Mouse (Mus musculus): ENCODE results near the gene Gm11555.

GRCm38 (mm10) chr11:99620335-99620734, 29.7 kb downstream of the Gm11555 start, which contains the start of gene Gm11562:
- TF ChIP-seq TBP (IDR thresholded peaks at IDR 0.05; ENCODE audit: low read depth, low read length) (no peak), E2F4 (IDR thresholded peaks at IDR 0.05; ENCODE audit: borderline replicate concordance, low read depth, low read length) (no peak), POLR2A (IDR thresholded peaks at IDR 0.05; ENCODE audit: control insufficient read depth in 1 of 2, insufficient read depth in 1 of 2, low read depth in 1 of 2, low read length in 2 of 2, poor library complexity in 1 of 2) (no peak), CTCF (IDR thresholded peaks at IDR 0.05 in 2 of 3, conservative IDR thresholded peaks at IDR 0.05 in 1 of 3; ENCODE audit: control insufficient read depth in 1 of 3, insufficient read depth in 1 of 3, low read depth in 2 of 3, low read length in 3 of 3, poor library complexity in 1 of 3, severe bottlenecking in 1 of 3) (no peak), USF1 (IDR thresholded peaks at IDR 0.05; ENCODE audit: low read depth, low read length) (no peak), CHD1 (IDR thresholded peaks at IDR 0.05; ENCODE audit: low read depth, low read length) (no peak), CHD2 (IDR thresholded peaks at IDR 0.05; ENCODE audit: low read length) (no peak), EP300 (IDR thresholded peaks at IDR 0.05; ENCODE audit: low read depth in 1 of 2, low read length in 2 of 2) (no peak), ZKSCAN1 (IDR thresholded peaks at IDR 0.05; ENCODE audit: low read depth, low read length) (no peak), ETS1 (IDR thresholded peaks at IDR 0.05; ENCODE audit: low read depth, low read length) (no peak), ZNF384 (IDR thresholded peaks at IDR 0.05; ENCODE audit: low read depth, low read length) (no peak)

All from MEL (cell line).